Mouse (Mus musculus) limb, embryonic 14.5 days (tissue): ENCODE results near the gene Ptpn1. TPM values are rescaled to one million over a fixed set of nuclear protein-coding genes. Genes with fewer than 3 reads are reported as not detected.

Experiments
- ATAC-seq: fragments of 200-750 bp; cut with Nextera tagmentation; 2 replicates; pipeline ENCODE4 v1.8.0; 2017; ENCODE audit warnings: low read depth, moderate number of reproducible peaks, moderate TSS enrichment; ENCODE audit not compliant: low FRiP score
- DNase-seq: peaks from one replicate; pipeline ENCODE4 v3.0.0-alpha.2; 2015; ENCODE audit warnings: low spot score
- H3K27ac ChIP-seq: fragments of 300-500 bp; sonication (generic); replicated peaks from 2 replicates; pipeline ENCODE4 v1.5.1; 2014; ENCODE audit warnings: low read depth, mild to moderate bottlenecking, low read length, moderate library complexity, mixed read lengths
- H3K27me3 ChIP-seq: fragments of 300-500 bp; sonication (generic); 2 replicates; pipeline ENCODE4 v1.6.1; 2014; ENCODE audit warnings: low read length, mixed read lengths; ENCODE audit not compliant: control insufficient read depth, insufficient read depth
- H3K36me3 ChIP-seq: fragments of 300-500 bp; sonication (generic); 2 replicates; pipeline ENCODE4 v1.6.1; 2014; ENCODE audit warnings: mild to moderate bottlenecking, low read length, moderate library complexity, mixed read lengths; ENCODE audit not compliant: control insufficient read depth, insufficient read depth
- H3K4me1 ChIP-seq: fragments of 300-500 bp; sonication (generic); 2 replicates; pipeline ENCODE4 v1.6.1; 2014; ENCODE audit warnings: antibody characterized with exemption, low read length, mixed read lengths; ENCODE audit not compliant: control insufficient read depth, insufficient read depth
- H3K4me2 ChIP-seq: fragments of 300-500 bp; sonication (generic); replicated peaks from 2 replicates; pipeline ENCODE4 v1.6.1; 2014; ENCODE audit warnings: low read depth, mild to moderate bottlenecking, low read length, moderate library complexity; ENCODE audit not compliant: severe bottlenecking
- H3K4me3 ChIP-seq: fragments of 300-500 bp; sonication (generic); replicated peaks from 2 replicates; pipeline ENCODE4 v1.5.1; 2014; ENCODE audit warnings: low read length
- H3K9ac ChIP-seq: fragments of 300-500 bp; sonication (generic); 2 replicates; pipeline ENCODE4 v1.6.1; 2014; ENCODE audit warnings: mild to moderate bottlenecking, low read depth, low read length, moderate library complexity; ENCODE audit not compliant: severe bottlenecking
- H3K9me3 ChIP-seq: fragments of 300-500 bp; sonication (generic); 2 replicates; pipeline ENCODE4 v1.6.1; 2016; ENCODE audit warnings: low read length; ENCODE audit not compliant: control insufficient read depth
- POLR2A ChIP-seq: fragments of 200-500 bp; IDR thresholded peaks from 2 replicates; pipeline ENCODE4 v1.8.0; 2012; ENCODE audit warnings: inconsistent platforms, mild to moderate bottlenecking, moderate library complexity, borderline replicate concordance; ENCODE audit not compliant: insufficient read depth, insufficient read length; ENCODE audit errors: extremely low read depth
- WGBS: fragments of 180-500 bp; shearing (Covaris S2); extraction: QIAGEN DNeasy Blood & Tissue Kit; methylation state at CpG from one replicate; pipeline ENCODE4 v1.1.7; 2014; 5-methylcytosine and 5-hydroxymethylcytosine counted together
- polyA plus RNA-seq, 2 experiments: library from polyadenylated mRNA; depleted of rRNA in 1 of 2; stranded (reverse) in 1 of 2; unstranded in 1 of 2; fragments of >200 nt; fragmentation: Nextera tagmentation in 1 of 2; extraction: Ambion mirVana in 1 of 2; gene quantifications; 2 replicates each; pipeline versions ENCODE4 v1.2.1 to v1.2.3; 2012 to 2014

Gene Ptpn1
- polyA plus RNA-seq, 2 experiments: 27.3 to 41.5 TPM

- peaks cover 88% of the 10 kb centered on the region for H3K36me3 ChIP-seq
- WGBS: 94% methylated on average over 7 of the region's 7 CpGs
These were observed 36.6 kb downstream of the Ptpn1 start for GRCm38 (mm10) chr2:167968504-167968903.

GRCm38 (mm10) chr2:167969851-167970541, 38.1 kb downstream of the Ptpn1 start:
- no peak overlapping the region for H3K9ac ChIP-seq
- H3K9me3 ChIP-seq: no peaks in the 10 kb centered on the region
- H3K4me1 ChIP-seq: no peaks in the 10 kb centered on the region
- no peaks in the 10 kb centered on the region for H3K27me3 ChIP-seq
- ATAC-seq (no peak), DNase-seq (no peak)
- no peak overlapping the region for H3K4me3 ChIP-seq
- H3K36me3 ChIP-seq: peaks cover 90% of the 10 kb centered on the region
- TF ChIP-seq POLR2A: no peak
- WGBS: 83% methylated on average over 10 of the region's 10 CpGs
- H3K4me2 ChIP-seq: no peak overlapping the region
- no peak overlapping the region for H3K27ac ChIP-seq

More at GRCm38 (mm10) chr2:167968504-167968903, 36.6 kb downstream of the Ptpn1 start:
- ATAC-seq: no peak
- Histone ChIP-seq H3K4me3 (no peak overlapping the region), H3K27ac (no peak overlapping the region), H3K9me3 (no peaks in the 10 kb centered on the region), H3K4me1 (no peaks in the 10 kb centered on the region), H3K27me3 (no peaks in the 10 kb centered on the region), H3K9ac (no peak overlapping the region), H3K4me2 (no peak overlapping the region)
- no peak for TF ChIP-seq POLR2A
- DNase-seq: no peak

GRCm38 (mm10) chr2:167972146-167972545, 40.3 kb downstream of the Ptpn1 start:
- Histone ChIP-seq H3K27me3 (no peaks in the 10 kb centered on the region), H3K4me2 (no peak overlapping the region), H3K9ac (no peak overlapping the region), H3K27ac (no peak overlapping the region), H3K36me3 (peaks cover 88% of the 10 kb centered on the region), H3K9me3 (no peaks in the 10 kb centered on the region), H3K4me3 (no peak overlapping the region), H3K4me1 (no peaks in the 10 kb centered on the region)
- WGBS: 76% methylated on average over 4 of the region's 5 CpGs
- ATAC-seq (no peak), DNase-seq (no peak)
- no peak for TF ChIP-seq POLR2A

GRCm38 (mm10) chr2:167972809-167973208, 41.0 kb downstream of the Ptpn1 start:
- no peak for DNase-seq
- H3K9ac ChIP-seq: no peak overlapping the region

GRCm38 (mm10) chr2:167975746-167976145, 43.9 kb downstream of the Ptpn1 start:
- no peaks in the 10 kb centered on the region for H3K9me3 ChIP-seq
- H3K27ac ChIP-seq: no peak overlapping the region
- H3K36me3 ChIP-seq: peaks cover 71% of the 10 kb centered on the region
- no peak for DNase-seq
- no peak for ATAC-seq
- no peak overlapping the region for H3K9ac ChIP-seq
- no peak for TF ChIP-seq POLR2A
- no peaks in the 10 kb centered on the region for H3K27me3 ChIP-seq
- 90% methylated on average over 12 of the region's 12 CpGs for WGBS
- H3K4me2 ChIP-seq: no peak overlapping the region
- no peaks in the 10 kb centered on the region for H3K4me1 ChIP-seq
- H3K4me3 ChIP-seq: no peak overlapping the region

More at GRCm38 (mm10) chr2:167972809-167973208, 41.0 kb downstream of the Ptpn1 start:
- H3K4me3 ChIP-seq: no peak overlapping the region
- H3K4me2 ChIP-seq: no peak overlapping the region
- TF ChIP-seq POLR2A: no peak
- H3K27ac ChIP-seq: no peak overlapping the region
- H3K9me3 ChIP-seq: no peaks in the 10 kb centered on the region
- ATAC-seq: no peak
- WGBS: 33% methylated on average over 1 of the region's 1 CpGs
- H3K27me3 ChIP-seq: no peaks in the 10 kb centered on the region
- H3K36me3 ChIP-seq: peaks cover 89% of the 10 kb centered on the region
- no peaks in the 10 kb centered on the region for H3K4me1 ChIP-seq
